Mouse (Mus musculus) T-helper 2 cell (primary cell): Measurements from ENCODE around the gene Ndufs2.

Experiments used
- in situ Hi-C: fragments of 300-600 bp; cut with MboI, MseI; formaldehyde crosslinking; loops from one replicate; pipeline ENCODE4 v1.15.1; 2025; ENCODE audit warnings: high pct_unique_total_duplicates

The Ndufs2 gene

DNA sequence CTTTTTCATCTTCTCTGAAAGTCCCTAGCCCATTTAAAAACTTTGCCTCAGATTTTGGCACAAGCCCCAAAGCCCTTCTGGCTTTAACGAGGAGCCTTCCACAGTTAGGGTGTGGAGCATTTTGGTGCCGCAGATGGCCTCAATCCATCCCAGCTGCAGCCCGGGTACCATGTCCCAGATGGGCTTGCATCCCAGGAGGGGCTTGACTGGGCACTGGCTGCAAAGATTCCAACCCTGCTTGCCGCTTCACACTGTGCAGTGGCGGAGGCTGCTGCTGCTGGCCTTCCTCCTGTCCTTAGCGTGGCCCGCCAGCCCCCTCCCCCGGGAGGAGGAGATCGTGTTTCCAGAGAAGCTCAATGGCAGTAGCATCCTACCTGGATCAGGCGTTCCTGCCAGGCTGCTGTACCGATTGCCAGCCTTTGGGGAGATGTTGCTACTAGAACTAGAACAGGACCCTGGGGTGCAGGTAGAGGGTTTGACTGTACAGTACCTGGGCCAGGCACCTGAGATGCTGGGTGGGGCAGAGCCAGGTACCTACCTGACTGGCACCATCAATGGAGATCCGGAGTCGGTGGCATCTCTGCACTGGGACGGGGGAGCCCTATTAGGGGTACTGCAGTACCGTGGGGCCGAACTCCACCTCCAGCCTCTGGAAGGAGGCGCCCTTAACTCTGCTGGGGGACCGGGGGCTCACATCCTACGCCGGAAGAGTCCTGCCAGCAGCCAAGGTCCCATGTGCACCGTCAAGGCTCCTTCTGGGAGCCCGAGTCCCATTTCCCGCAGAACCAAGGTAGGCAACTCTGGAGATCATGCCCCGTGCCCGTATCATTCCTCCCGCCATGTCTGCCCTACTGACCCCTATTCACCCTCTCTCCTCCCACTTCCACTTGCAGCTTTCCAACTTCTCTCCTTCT, at the start of gene Ndufs2:
Gene Ndufs2 (minus strand): TSS at position 709 of the 914 bp plus-strand sequence.
- in situ Hi-C loops: loop anchor here (5.0 kb wide), 1 partner anchor 134 kb away; no protein-coding TSS in a partner anchor

DNA sequence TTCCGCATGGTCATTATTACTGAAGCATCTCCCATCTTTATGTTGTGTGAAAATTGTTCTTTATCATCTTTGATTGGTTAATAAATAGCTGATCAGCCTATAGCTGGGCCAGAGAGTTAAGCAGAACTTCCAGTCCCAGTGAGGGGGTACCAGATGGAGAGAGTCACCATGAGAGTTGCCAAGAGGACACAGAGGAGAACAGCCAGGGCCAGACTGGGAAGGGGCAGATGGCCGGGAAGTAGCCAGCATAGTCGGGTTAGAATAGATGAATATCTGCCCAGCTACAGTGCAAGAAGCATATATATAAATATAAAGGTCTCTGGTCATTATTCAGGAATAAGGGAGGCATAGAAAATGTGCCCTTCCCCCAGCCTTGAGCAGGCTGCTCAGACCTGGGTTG, 47.0 kb upstream of the Ndufs2 start:
- in situ Hi-C loops: no loop called here

DNA sequence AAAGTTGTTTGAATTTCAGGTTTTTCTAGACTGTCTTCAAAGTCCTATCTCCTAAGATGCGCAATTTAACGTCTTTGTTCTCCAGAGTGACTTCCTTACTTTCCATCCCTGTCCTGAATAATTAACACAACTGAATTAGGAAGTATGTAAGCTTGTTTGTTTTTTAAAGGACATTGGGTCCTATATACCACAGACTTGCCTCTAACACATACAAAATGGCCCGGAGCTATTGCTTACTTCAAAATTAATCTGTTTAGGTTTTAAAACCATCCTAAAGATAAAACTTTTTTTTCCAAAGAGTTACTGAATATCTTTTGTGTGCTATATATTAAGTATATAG, 43.8 kb upstream of the Ndufs2 start:
- in situ Hi-C loops: no loop called here

GRCm38 (mm10) chr1:171294298-171295062, 43.3 kb upstream of the Ndufs2 start, which contains the start of gene Ufc1:
Ufc1 (minus strand) TSS chr1:171295024.
- in situ Hi-C loops: no loop called here

DNA sequence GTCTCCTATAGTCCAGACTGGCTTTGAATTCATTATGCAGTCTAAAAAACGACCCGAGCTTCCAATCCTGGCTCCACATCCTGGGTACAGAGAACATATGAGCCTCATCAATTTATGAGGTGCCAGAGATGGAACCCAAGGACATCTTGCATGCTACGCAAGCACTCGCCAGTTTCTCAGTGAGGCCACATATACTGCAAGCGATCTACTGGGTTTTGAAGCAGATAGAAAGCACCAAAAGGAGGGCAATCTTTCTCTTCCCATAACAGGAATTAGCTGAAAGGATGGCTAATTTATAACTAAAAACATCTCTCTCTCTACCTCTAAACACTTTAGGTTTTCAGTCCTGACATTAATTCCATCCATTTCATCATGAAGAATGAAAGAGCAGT, 42.7 kb upstream of the Ndufs2 start:
- in situ Hi-C loops: no loop called here

- in situ Hi-C loops: no loop called here
Measured at GRCm38 (mm10) chr1:171293351-171293750, 42.2 kb upstream of the Ndufs2 start.

- in situ Hi-C loops: no loop called here
Measured at GRCm38 (mm10) chr1:171288328-171288727, 37.1 kb upstream of the Ndufs2 start.

- in situ Hi-C loops: no loop called here
Measured at GRCm38 (mm10) chr1:171287136-171288081, 36.2 kb upstream of the Ndufs2 start, which contains the start of gene Usp21. Usp21 (minus strand) TSS chr1:171287991.

DNA sequence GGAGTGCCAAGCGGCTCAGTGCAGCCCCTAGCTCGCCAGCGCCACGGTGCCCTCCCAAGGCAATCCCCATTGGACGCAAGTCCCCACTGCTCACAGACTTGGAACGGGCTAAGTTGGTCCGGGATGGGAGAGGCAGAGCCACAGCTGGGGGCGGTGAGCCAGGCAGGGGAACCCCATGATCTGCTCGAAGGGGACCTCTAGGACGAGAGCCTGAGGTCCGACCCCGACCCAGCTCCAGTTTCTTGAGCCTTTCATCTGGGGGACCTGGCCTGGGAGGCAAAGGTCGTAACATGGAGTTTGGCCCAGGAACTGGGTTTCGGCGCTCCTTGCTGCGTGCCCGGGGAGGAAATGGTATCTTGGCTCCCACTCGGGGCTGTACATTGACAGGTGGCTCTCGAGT, 35.3 kb upstream of the Ndufs2 start:
- in situ Hi-C loops: no loop called here

- in situ Hi-C loops: no loop called here
Measured at GRCm38 (mm10) chr1:171285096-171285892, 34.1 kb upstream of the Ndufs2 start.

DNA sequence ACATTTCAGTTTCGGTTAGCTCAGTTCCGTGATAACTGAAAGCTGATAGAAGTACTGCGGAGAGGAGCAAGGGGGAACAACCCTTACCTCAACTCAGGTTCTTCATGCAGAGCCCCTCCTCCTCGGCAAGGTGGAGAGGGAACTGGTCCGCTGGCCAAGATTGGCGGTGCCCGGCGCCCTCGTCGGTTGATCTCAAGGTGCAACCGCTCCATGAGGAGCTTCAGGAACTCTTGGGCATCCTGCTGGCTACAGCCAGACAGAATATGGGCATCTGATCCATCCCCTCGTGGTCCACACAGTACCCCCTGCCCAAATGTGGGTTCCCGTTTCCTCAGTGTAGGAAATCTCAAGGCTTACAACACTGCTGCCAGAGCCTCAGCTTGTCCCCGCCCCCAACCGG, 33.3 kb upstream of the Ndufs2 start:
- in situ Hi-C loops: loop anchor here (5.0 kb wide), 1 partner anchor 63 kb away; the partner anchor contains the start of genes Nit1 and Pfdn2

GRCm38 (mm10) chr1:171283188-171284160, 32.3 kb upstream of the Ndufs2 start:
- in situ Hi-C loops: loop anchor here (5.0 kb wide), 1 partner anchor 64 kb away; the partner anchor contains the start of genes Nit1 and Pfdn2

GRCm38 (mm10) chr1:171282086-171282805, 31.1 kb upstream of the Ndufs2 start:
- in situ Hi-C loops: loop anchor here (5.0 kb wide), 1 partner anchor 65 kb away; the partner anchor contains the start of genes Nit1 and Pfdn2

DNA sequence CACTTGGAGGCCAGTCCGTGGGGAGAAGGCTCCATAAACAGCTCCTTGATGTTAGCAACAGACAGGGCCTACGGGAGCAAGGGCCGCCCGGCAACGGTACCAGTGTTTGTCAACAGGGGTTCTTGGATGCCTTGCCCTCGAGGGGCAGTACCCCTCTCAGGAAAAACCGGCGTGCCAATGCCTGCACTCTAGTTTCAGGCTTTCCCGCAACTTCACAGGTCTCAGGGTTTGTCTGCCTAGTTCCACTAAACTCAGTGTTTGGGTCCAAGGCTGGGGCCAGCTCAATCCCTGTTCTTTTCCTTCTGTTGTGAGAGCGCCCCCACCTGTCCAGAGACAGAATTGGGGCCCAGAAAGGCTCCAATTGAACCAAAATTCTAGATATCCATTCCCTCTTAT, 30.3 kb upstream of the Ndufs2 start:
- in situ Hi-C loops: loop anchor here (5.0 kb wide), 1 partner anchor 66 kb away; the partner anchor contains the start of genes Nit1 and Pfdn2

DNA sequence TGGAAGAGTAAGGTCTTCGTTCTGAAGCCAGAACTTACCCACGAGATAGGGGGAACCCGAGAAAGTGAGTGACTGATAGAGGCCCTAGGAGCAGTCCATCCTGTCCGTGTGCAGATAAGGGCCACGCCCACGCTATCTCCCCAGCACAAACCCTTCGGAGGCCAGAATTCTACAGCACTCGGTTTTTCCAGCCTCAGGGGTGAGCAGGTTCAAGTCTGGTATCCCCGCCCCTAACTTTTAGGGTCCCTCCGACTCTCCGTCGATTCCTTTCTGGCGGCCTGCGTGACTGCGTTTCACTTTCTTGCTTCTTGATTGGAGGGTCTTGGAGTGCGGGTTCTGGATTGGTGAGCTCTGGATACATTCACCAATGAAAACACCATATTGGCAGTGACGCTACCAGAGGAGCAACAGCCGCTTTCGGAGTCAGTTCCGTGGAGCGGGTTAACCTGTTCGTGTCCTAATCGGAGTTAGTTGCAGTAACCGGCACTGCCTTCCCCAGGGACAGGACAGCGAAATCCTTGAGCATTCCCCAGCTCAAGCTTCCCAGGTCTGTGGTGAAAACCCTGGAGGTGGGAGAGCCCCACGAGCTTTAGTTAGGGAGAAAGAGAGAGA, 29.8 kb upstream of the Ndufs2 start, which contains the start of gene Ppox:
Gene Ppox (minus strand): TSS at position 271 of the 612 bp plus-strand sequence.
- in situ Hi-C loops: loop anchor here (5.0 kb wide), 1 partner anchor 66 kb away; the partner anchor contains the start of genes Nit1 and Pfdn2

DNA sequence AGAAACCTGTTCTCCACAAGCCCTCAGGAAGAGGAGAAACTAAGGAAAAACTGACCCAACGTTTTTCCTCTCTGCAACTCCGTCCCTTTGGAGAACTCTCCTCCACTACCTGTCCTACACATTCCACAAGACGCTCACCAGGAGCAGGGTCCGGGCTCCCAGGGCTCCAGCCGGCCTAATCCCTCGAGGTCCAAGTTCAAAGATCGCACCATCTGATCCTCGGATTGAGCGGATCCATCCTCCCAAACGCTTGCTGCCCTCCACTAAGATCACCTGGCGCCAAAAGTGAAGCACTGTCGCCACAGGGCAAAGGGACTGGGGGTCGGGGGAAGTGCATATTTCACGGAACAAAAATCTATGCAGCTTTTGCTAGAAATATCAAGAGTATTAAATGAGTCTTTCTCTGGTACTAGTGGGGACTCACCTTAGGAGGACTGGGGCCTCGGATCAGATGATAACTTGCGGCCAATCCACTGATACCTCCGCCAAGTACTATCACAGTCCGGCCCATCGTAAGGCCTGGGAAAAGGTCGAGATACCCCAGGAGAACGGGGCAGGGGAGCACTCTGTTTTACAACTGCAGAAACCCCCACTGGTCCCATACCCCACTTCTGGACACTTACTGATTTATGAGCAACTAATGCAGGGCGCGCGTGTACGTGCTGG, 29.2 kb upstream of the Ndufs2 start:
- in situ Hi-C loops: loop anchor here (5.0 kb wide), 1 partner anchor 67 kb away; the partner anchor contains the start of genes Nit1 and Pfdn2

DNA sequence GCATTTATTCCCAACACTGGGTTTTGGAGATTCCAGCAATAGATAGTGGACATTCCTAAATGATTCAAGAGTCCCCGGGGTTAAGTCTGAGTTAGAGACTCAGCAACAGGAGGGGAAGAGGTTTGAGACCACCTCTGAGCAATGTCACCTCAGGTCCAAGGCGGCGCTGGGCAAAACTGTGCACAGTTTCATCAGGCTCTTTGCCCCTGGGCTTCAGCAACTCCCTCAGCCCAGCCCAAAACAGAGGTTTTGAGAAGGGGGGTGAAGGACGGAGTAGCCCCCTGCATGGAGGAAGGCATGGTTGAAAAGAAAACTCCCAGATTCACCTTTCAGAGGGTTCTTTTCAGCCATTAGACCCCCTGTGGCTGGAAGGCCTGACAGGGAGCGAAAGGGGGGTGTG, 28.5 kb upstream of the Ndufs2 start:
- in situ Hi-C loops: loop anchor here (5.0 kb wide), 1 partner anchor 68 kb away; the partner anchor contains the start of genes Nit1 and Pfdn2
